13 mouse cellular contexts compared by ENCODE assay signal in the genomic region with DNA sequence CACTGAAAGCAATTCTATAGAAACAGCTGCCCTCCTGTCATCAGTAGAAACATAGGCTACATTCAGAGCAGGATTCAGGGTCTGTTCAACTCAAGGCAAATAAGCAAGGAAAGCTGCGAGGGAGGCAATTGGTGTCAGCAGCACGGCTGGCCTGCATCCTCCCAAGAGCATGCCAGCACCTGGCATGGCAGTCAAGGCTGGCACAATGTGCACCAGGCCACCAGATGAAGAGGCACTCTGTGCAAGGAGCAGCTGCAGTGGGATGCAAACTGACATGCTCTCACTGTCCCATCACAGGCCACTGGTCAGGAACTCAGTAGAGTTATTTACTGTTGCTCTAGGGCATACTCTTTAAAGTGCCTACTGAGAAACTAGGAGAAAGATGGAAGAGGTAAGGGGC. TPM values are rescaled to one million over a fixed set of nuclear protein-coding genes. Genes with fewer than 3 reads are reported as not detected.
DNase-seq lines count a peak whose midpoint lies in the region; ATAC-seq lines count a peak whose summit lies in the region.
"Had no signal": no experiment of that assay in that cellular context is flagged by ENCODE, and none has a peak within 500 bp of the region (broad histone marks: within the 10 kb centered on the region; RNA-seq: fewer than 3 reads in every experiment).

No protein-coding gene starts in this region.

- no peaks in the 10 kb centered on the region for H3K9me3 ChIP-seq in neural tube, embryonic 13.5 days
- H3K9me3 ChIP-seq: embryonic facial prominence, embryonic 12.5 days; limb, embryonic 12.5 days had no signal

- peak; percentile 91 for DNase-seq in heart, adult 11 months
- DNase-seq in heart, postnatal 25 days (ENCODE audit: low spot score): no peak
- DNase-seq in right cerebral cortex, adult 18-20 months: peak; percentile 29
- DNase-seq in right cerebral cortex, postnatal 4 days: no peak
- DNase-seq in gastrocnemius, postnatal 10 days: peak; percentile 60
- DNase-seq in spleen, adult 12 weeks (ENCODE audit: low spot score): no peak
- DNase-seq: kidney, adult 11 months had no signal

- H3K36me3 ChIP-seq in neural tube, embryonic 13.5 days: peaks cover 8% of the 10 kb centered on the region; the same call in 1 of the 2 replicates
- H3K36me3 ChIP-seq: embryonic facial prominence, embryonic 12.5 days had no signal

- no peak for ATAC-seq in neural tube, embryonic 13.5 days (ENCODE audit: low read depth)
- ATAC-seq in erythroid progenitor cell, adult 5-6 weeks (replicated peaks; ENCODE audit: low FRiP score, poor library complexity, severe bottlenecking): no peak
- ATAC-seq: activated CD4-positive, CD25-positive, alpha-beta regulatory T cell, adult 4 months had no signal

- peaks cover 44% of the 10 kb centered on the region for H3K4me1 ChIP-seq in neural tube, embryonic 13.5 days (replicated peaks)

- H3K27me3 ChIP-seq in neural tube, embryonic 13.5 days: no peaks in the 10 kb centered on the region
- H3K27me3 ChIP-seq: embryonic facial prominence, embryonic 12.5 days; limb, embryonic 12.5 days had no signal

- no peak overlapping the region for H3K9ac ChIP-seq in neural tube, embryonic 13.5 days
- H3K9ac ChIP-seq: embryonic facial prominence, embryonic 12.5 days; limb, embryonic 12.5 days had no signal

- H3K27ac ChIP-seq in neural tube, embryonic 13.5 days (replicated peaks): 0 out of 2 replicates have a peak overlapping the region, but pooled peaks have one; percentile 6
- H3K27ac ChIP-seq: embryonic facial prominence, embryonic 12.5 days; limb, embryonic 12.5 days; macrophage had no signal

- H3K4me2 ChIP-seq in neural tube, embryonic 13.5 days: no peak overlapping the region
- H3K4me2 ChIP-seq: embryonic facial prominence, embryonic 12.5 days; limb, embryonic 12.5 days had no signal

- 60% methylated on average over 2 of the region's 2 CpGs for WGBS in neural tube, embryonic 13.5 days

- H3K4me3 ChIP-seq in neural tube, embryonic 13.5 days: no peak overlapping the region
- H3K4me3 ChIP-seq: embryonic facial prominence, embryonic 12.5 days; limb, embryonic 12.5 days had no signal

- intact Hi-C loops in heart, postnatal 25 days (cut with DNase I): no loop called here

RNA-seq across cellular contexts. Expression of gene Tbxas1, which starts 34.8 kb away (rescaled TPM):
- total RNA-seq in heart, postnatal 25 days (2021): 1 to 10 TPM; 1.8 to 2.0 TPM
- total RNA-seq in gastrocnemius, postnatal 10 days (2021): 1 to 10 TPM in 1 of 2 experiments, under 1 TPM in 1; 0.92 to 1.9 TPM
- 2.5 and 4.1 TPM in 2 replicates for polyA plus RNA-seq in neural tube, embryonic 13.5 days (2015; fragmentation: Nextera tagmentation; extraction: Ambion mirVana)
- total RNA-seq in erythroid progenitor cell, adult 5-6 weeks (2015; ENCODE audit: low replicate concordance): 18.7 and 18.9 TPM in 2 replicates
- total RNA-seq in erythroid progenitor cell, adult 5-6 weeks (2017; ENCODE audit: low replicate concordance): 18.6 and 48.0 TPM in 2 replicates

RNA-seq across cellular contexts. Expression of gene Hipk2, which starts 35.6 kb away (rescaled TPM):
- total RNA-seq in heart, postnatal 25 days (2021): 10 to 100 TPM; 97.0 to 99.4 TPM
- total RNA-seq in gastrocnemius, postnatal 10 days (2021): 10 to 100 TPM; 45.1 to 46.0 TPM
- 32.8 and 37.9 TPM in 2 replicates for polyA plus RNA-seq in neural tube, embryonic 13.5 days (2015; fragmentation: Nextera tagmentation; extraction: Ambion mirVana)
- total RNA-seq in erythroid progenitor cell, adult 5-6 weeks (2015; ENCODE audit: low replicate concordance): 274 and 280 TPM in 2 replicates
- 160 and 174 TPM in 2 replicates for total RNA-seq in erythroid progenitor cell, adult 5-6 weeks (2017; ENCODE audit: low replicate concordance)

Comparison
In these comparisons a context has a peak if more than half of its experiments do, and no peak if none do; other contexts are left out.
1. DNase-seq: peak in heart, adult 11 months (single experiment), right cerebral cortex, adult 18-20 months (single experiment) and gastrocnemius, postnatal 10 days (single experiment); none in heart, postnatal 25 days (single experiment), right cerebral cortex, postnatal 4 days (single experiment) and spleen, adult 12 weeks (single experiment).
2. RNA of gene Tbxas1, which starts 34.8 kb away (total RNA-seq): 18.6 to 48.0 TPM in erythroid progenitor cell, adult 5-6 weeks; 1.8 to 2.0 TPM in heart, postnatal 25 days and 0.92 to 1.9 TPM in gastrocnemius, postnatal 10 days; every median in the first group is over 4 times any median in the second.